Mouse (Mus musculus): ENCODE data around the gene Snai1. TPM values are rescaled to one million over a fixed set of nuclear protein-coding genes. Genes with fewer than 3 reads are reported as not detected.

The Snai1 gene
- polyA plus RNA-seq, 1 experiment, result 48.1 TPM

DNA sequence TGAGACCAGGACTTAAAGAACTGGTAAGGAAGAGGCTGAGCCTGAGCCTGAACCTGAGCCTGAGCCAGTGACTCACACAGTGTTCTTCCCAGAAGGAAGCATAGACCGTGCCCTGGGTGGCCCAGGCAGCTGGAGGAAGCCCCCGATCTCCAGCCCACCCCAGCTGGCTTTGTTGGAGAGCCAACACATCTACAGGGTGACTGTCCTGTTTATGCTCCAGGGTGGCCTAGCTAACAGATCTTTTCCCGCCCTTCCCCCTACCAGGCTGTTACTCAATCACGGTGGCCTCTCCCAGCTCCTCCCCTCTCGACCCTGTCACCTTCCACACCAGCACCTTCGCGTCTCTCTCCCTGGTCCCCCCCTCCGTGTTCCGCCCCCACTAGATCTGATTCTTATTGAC, 49.0 kb downstream of the Snai1 start:
- H3K36me3 ChIP-seq (ENCODE audit: control insufficient read depth, insufficient read depth), result no peaks in the 10 kb centered on the region
- H3K27me3 ChIP-seq (ENCODE audit: control insufficient read depth, insufficient read depth, insufficient read length), result no peaks in the 10 kb centered on the region
- H3K79me2 ChIP-seq (ENCODE audit: control insufficient read depth, insufficient read depth), result no peaks in the 10 kb centered on the region
- TF ChIP-seq CEBPB (IDR thresholded peaks at IDR 0.05; ENCODE audit: low read depth), result peak; percentile 37
- no peak for TF ChIP-seq MYOD1 (IDR thresholded peaks at IDR 0.05; ENCODE audit: control insufficient read depth, insufficient read length, low read depth)
- H3ac ChIP-seq (ENCODE audit: control insufficient read depth, insufficient read length, low read depth), result no peak overlapping the region
- no peak overlapping the region for H3K4me3 ChIP-seq (ENCODE audit: insufficient read depth, poor library complexity, severe bottlenecking)
- H3K79me3 ChIP-seq (ENCODE audit: low read depth), result no peaks in the 10 kb centered on the region

- TF ChIP-seq MYOD1 (IDR thresholded peaks at IDR 0.05; ENCODE audit: control insufficient read depth, insufficient read length, low read depth), result no peak
- TF ChIP-seq USF1 (IDR thresholded peaks at IDR 0.05; ENCODE audit: low read depth), result no peak
- TF ChIP-seq CTCF (IDR thresholded peaks at IDR 0.05; ENCODE audit: control insufficient read depth, insufficient read depth, insufficient read length), result no peak
- no peak for TF ChIP-seq MAX (IDR thresholded peaks at IDR 0.05)
- no peak for TF ChIP-seq FOSL1 (IDR thresholded peaks at IDR 0.05; ENCODE audit: insufficient read depth, low read length, poor library complexity, severe bottlenecking)
- TF ChIP-seq MYOG (IDR thresholded peaks at IDR 0.05; ENCODE audit: control insufficient read depth, extremely low read depth, insufficient read length), result no peak
- no peak for TF ChIP-seq CEBPB (IDR thresholded peaks at IDR 0.05; ENCODE audit: low read depth)
- H3K79me3 ChIP-seq (ENCODE audit: low read depth), result no peaks in the 10 kb centered on the region
- no peak overlapping the region for H3K4me3 ChIP-seq (ENCODE audit: insufficient read depth, poor library complexity, severe bottlenecking)
- no peak overlapping the region for H3ac ChIP-seq (ENCODE audit: control insufficient read depth, insufficient read length, low read depth)
- H3K36me3 ChIP-seq (ENCODE audit: control insufficient read depth, insufficient read depth), result no peaks in the 10 kb centered on the region
- H3K79me2 ChIP-seq (ENCODE audit: control insufficient read depth, insufficient read depth), result no peaks in the 10 kb centered on the region
- H3K27me3 ChIP-seq (ENCODE audit: control insufficient read depth, insufficient read depth, insufficient read length), result no peaks in the 10 kb centered on the region
These were observed 51.0 kb downstream of the Snai1 start for GRCm38 (mm10) chr2:167588774-167589577.

Other genes with a start within 250 kb of the Snai1 start
- gene B4galt5, start 189.0 kb upstream of the Snai1 start, polyA plus RNA-seq (2012; fragmentation: generic; extraction: Trizol), result 56.6 TPM
- 19.0 TPM for gene Slc9a8, start 116.5 kb upstream of the Snai1 start, polyA plus RNA-seq (2012; fragmentation: generic; extraction: Trizol)
- gene Rnf114, start 45.5 kb upstream of the Snai1 start, polyA plus RNA-seq (2012; fragmentation: generic; extraction: Trizol), result 35.4 TPM
- 10.4 TPM for gene Spata2, start 45.3 kb upstream of the Snai1 start, polyA plus RNA-seq (2012; fragmentation: generic; extraction: Trizol)
- 237 TPM for gene Ube2v1, start 93.9 kb downstream of the Snai1 start, polyA plus RNA-seq (2012; fragmentation: generic; extraction: Trizol)
- gene Gm20431, start 123.3 kb downstream of the Snai1 start, polyA plus RNA-seq (2012; fragmentation: generic; extraction: Trizol), result 0.44 TPM
- gene Cebpb, start 150.7 kb downstream of the Snai1 start, polyA plus RNA-seq (2012; fragmentation: generic; extraction: Trizol), result 23.8 TPM
- 34.5 TPM for gene Tmem189, start 151.6 kb downstream of the Snai1 start, polyA plus RNA-seq (2012; fragmentation: generic; extraction: Trizol)